Mouse (Mus musculus) embryonic stem cell, embryonic (primary cell): ENCODE measurements at regions not wholly inside any gene's neighbourhood (a gene's known extent, or its start where the extent isn't known, plus 50 kb on each side); places are given as distances from the start of the nearest gene placed in this dataset.
"Not testable (repeated sequence)": the region's sequence is repeated elsewhere in the genome, so short reads cannot be mapped to it uniquely, and the experiment has no call there.

Source experiments
- CTCF ChIA-PET, 4 experiments: fragments of 300-600 bp in 2 of 4; fragments of 350-600 bp in 2 of 4; sonication (Branson Sonifier 250); formaldehyde crosslinking; loops; one replicate each; lab custom pipeline; 2022; ENCODE audit warnings: inconsistent platforms in 2 of 4; lab: Charles Lee
- POLR2A ChIA-PET, 4 experiments: fragments of 300-600 bp in 2 of 4; fragments of 350-600 bp in 2 of 4; sonication (Branson Sonifier 250); formaldehyde crosslinking; loops; one replicate each; lab custom pipeline; 2022; ENCODE audit warnings: antibody characterized with exemption in 4 of 4, inconsistent platforms in 1 of 4; lab: Charles Lee

GRCm38 (mm10) chr9:86060049-86060448 lies 217.9 kb downstream of the Tpbg start:
- CTCF ChIA-PET: interaction anchor here in 1 of 4 experiments (0.7 kb wide), 1 partner anchor 9 kb away, joined by 3 read pairs; no protein-coding TSS in a partner anchor
- POLR2A ChIA-PET: interaction anchor here in 1 of 4 experiments (0.6 kb wide), 1 partner anchor 28 kb away, joined by 3 read pairs; no protein-coding TSS in a partner anchor

DNA sequence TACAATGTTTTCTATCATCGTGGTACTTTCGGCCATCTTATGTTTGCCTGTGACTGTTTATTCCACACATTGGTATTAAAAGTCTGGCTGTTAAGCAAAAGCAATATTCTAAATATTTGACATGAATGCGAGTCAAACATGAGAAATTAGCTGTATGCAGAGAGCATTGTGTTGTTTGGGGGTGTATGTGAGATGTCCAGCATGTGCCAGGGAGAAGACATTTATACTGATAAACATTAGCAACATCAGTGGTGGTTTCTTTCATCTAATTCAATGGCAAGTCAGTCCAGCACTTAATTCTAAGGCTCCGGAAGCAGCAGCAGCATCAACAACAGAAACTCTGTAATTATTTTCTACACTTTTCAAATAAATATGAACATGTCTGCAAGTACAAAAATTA lies 219.1 kb downstream of the Tpbg start:
- ChIA-PET CTCF (no interaction called here), POLR2A (interaction anchor here in 1 of 4 experiments (0.9 kb wide), 1 partner anchor 9 kb away, joined by 3 read pairs; no protein-coding TSS in a partner anchor)

GRCm38 (mm10) chr9:86079275-86079674 lies 237.1 kb downstream of the Tpbg start:
- POLR2A ChIA-PET: no interaction called here
- CTCF ChIA-PET: no interaction called here

DNA sequence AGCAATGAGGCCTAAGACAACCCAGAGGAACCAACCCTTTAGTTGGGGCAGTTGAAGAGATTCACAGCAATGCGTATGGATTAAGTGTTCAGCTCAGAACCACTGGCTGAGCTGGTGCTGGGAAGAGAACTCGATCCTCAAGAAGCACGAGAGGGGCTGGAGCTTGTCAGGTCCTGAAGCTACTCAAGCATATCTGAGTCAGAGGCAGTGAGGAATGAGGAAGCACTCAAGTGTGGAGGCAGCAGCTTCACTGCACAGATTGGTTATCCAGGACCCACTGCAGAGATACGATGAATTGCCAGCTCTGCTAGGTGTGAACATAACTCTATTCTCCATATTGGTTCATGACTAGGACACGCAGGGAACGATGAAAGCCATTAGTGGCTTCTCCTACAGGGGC lies 239.7 kb downstream of the Tpbg start:
- ChIA-PET POLR2A (no interaction called here), CTCF (no interaction called here)

- ChIA-PET POLR2A (no interaction called here), CTCF (no interaction called here)
These were observed 250.8 kb downstream of the Tpbg start for GRCm38 (mm10) chr9:86092998-86093397.

- ChIA-PET CTCF (no interaction called here), POLR2A (no interaction called here)
These were observed 253.3 kb downstream of the Tpbg start for GRCm38 (mm10) chr9:86095460-86095859.

DNA sequence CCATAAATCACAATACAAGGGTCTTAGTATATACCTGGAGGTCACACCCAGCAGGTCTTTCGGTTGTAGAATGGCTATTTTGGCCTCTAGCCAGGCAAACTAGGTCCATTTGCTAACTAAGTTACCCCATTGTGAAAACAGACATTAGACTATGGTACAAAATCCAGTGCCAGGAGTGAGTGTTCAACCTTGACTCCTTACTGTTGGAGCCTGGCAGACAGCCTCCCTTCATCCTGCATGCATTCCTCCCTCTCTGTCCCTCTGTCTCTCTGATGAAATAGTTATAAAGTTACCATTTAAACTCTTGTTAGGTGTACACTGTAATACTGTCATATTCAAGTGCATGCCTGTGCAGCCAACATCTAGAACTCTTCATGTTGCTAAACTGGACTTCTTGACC lies 254.1 kb downstream of the Tpbg start:
- POLR2A ChIA-PET: no interaction called here
- CTCF ChIA-PET: no interaction called here

DNA sequence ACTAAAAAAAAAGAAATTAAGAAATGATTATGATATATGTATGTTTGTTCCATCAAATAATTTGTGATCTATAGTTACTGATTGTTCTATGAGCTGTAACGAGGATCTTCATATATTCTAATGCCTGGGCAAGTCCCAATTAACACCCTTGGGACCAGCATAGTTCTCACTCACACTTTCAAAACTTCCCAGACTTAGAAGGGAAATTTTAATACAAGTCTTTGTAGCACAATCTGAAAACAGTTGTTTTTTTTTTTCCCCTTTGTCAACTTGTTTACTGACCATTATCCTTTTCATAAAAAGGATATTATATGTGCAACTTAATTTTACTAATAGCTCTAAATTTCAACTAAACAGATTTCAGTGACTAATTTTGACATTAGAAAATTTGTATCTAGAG lies 257.1 kb downstream of the Tpbg start:
- CTCF ChIA-PET: no interaction called here

DNA sequence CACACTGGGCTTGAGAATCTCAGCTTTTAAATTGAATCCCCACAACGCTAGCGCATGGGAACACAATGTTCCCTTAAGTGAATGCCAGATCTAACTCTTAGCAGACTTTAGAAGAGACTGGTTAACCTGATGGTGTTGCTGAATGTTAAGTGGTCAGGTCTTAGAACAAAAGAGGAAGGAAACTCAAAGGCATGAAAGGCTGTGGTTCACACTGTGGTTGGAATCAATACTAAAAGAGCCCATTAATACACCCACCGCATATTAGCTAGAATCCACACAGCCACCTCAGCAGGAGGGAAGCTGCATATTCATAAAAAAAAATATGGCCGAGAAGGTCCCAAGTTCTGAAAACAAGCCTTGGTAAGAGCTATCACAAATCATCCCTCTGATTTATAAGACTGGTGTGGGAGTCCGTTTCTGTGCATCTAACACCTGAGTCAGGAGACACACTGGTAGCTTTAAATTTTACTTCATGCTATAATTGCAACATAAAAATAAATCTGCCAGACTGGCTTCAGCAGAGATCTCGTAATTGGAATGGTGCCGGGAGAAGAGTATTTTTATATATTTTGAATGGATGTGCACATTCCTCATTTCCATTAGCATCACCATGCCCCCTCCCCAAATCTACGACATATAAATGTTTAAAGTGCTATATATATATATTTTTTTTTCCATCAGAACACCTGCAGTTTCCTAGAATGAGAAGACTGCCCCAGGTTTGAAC lies 259.3 kb downstream of the Tpbg start:
- CTCF ChIA-PET: no interaction called here
- POLR2A ChIA-PET: no interaction called here

More for the DNA sequence above, 257.1 kb downstream of the Tpbg start:
- POLR2A ChIA-PET: no interaction called here

GRCm38 (mm10) chr9:86103607-86104006 lies 261.4 kb downstream of the Tpbg start:
- POLR2A ChIA-PET: no interaction called here
- CTCF ChIA-PET: no interaction called here

DNA sequence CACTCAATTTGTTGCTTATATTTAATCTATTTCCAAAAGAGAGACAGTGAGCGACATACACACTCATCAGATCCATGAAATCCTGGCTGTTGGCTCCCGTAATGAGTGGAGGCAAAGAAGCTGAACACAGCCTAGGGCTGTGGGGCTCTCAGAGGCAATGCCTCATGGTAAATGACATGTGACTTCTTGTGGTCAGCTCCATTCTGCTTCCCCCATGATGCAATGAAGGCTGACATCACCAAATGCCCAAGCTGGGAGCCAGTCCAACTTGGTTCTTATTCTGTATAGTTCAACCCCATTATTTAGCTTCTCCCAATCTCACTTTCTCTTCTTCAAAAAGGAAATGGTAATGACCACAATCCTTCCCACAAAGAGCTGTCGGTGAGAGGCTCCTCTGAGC lies 262.5 kb downstream of the Tpbg start:
- POLR2A ChIA-PET: no interaction called here
- CTCF ChIA-PET: no interaction called here

DNA sequence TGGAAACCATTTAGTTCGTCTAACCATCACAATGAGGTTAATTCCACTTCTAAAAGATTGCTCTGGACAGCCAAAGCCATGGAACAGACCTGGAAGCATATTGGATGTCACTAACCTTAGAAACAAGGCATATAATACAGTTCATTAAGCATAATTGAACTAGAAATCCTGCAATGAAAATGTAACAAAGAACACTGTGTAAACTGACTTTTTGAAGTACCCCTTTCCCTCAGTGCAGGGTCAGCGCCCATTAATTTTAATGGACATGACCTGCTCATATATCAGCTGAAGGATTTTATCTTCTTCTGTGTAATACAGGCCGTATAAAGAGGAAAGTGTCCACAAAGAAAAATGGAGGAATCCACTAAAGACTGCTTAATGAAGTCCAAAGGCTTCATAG lies 263.7 kb downstream of the Tpbg start:
- CTCF ChIA-PET: no interaction called here
- POLR2A ChIA-PET: no interaction called here

DNA sequence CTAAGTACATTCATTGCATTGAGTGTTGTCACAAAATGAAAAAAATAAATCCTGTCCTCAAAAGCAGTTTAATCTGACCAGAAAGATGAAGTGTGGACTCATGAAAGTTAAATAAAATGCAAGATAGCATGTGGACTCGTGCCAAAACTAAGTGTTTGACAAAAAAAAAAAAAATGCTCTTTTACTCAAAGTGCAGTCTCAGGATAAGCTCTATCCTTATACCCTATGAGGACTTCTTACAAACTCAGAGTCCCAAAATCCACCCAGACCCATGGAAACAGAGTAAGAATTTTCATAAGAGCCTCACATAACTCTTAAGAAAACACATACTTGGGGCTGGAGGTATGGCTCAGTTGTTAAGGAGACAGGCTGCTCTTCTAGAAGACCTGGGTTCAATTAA lies 267.7 kb downstream of the Tpbg start:
- ChIA-PET POLR2A (no interaction called here), CTCF (no interaction called here)

DNA sequence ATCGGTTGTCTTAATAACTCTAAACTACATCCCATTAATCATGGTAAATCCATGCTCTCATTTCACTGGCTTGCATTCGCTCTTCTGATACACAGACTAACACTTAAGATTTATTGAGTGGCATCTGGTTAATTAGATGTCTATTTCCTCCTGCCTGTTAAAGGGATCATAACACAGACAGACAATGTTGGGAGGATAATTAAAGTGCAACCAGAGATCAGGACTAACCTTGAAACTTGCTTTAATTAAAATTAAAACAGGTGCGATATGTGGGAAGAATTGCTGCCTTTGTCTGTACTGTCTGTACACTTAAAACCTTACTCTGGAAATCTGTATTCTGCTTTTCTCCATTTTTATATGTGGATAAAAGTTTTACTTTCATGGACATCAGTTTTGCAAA lies 277.2 kb downstream of the Tpbg start:
- CTCF ChIA-PET: no interaction called here

GRCm38 (mm10) chr9:86135617-86136016 lies 293.4 kb downstream of the Tpbg start:
- CTCF ChIA-PET, POLR2A ChIA-PET: not testable (repeated sequence)

More for the DNA sequence above, 277.2 kb downstream of the Tpbg start:
- POLR2A ChIA-PET: no interaction called here

DNA sequence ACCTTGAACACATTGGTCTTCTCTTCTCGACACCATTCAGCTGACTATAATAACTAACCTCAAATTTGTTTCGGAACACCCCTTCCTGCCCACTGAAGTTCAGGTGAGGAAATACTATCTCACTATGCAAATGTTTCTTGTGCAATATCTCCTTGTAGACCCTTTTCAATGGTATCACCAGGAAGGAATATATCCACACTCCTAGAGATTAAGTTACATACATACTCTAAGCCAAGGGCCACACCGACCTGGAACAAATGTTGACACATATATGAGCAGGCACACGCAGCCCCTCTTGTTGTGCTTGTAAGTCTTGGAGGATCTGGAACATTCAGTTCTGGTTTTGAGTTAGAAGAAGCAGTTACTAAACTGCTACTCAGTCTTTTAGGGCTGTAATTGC lies 303.7 kb downstream of the Tpbg start:
- CTCF ChIA-PET: no interaction called here
- POLR2A ChIA-PET: no interaction called here

- POLR2A ChIA-PET: interaction anchor here in 1 of 4 experiments (0.7 kb wide), 1 partner anchor 60 kb away, joined by 3 read pairs; no protein-coding TSS in a partner anchor
- CTCF ChIA-PET: no interaction called here
These were observed 304.4 kb downstream of the Ube2cbp start for GRCm38 (mm10) chr9:86160316-86160715.

GRCm38 (mm10) chr9:86166362-86167067 lies 298.2 kb downstream of the Ube2cbp start:
- CTCF ChIA-PET: interaction anchor here in 1 of 4 experiments (0.7 kb wide), 1 partner anchor 412 kb away, joined by 3 read pairs; no protein-coding TSS in a partner anchor
- POLR2A ChIA-PET: no interaction called here

DNA sequence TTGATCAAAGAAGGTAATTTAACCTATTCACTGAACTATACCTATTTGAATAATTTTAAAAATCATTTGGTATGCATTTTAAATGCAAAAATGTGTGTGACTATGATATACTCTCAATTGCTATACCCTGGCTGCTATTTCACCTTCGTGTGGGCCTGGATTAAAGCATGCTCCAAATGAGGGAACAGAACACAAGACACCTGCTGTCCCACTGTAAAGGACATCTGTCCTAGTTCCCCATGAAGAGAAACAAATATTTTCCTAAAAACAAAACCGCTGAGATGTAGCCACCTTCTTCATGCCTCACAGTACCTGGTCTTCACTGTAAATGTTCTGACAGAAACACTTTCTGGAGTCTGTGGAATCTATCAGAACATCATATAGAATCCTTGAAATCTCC lies 294.0 kb downstream of the Ube2cbp start:
- ChIA-PET CTCF (no interaction called here), POLR2A (interaction anchor here in 1 of 4 experiments (1.1 kb wide), 1 partner anchor 54 kb away, joined by 3 read pairs; no protein-coding TSS in a partner anchor)
